Mouse (Mus musculus) spleen, adult 2 months (tissue): ENCODE results near the gene Zfyve1.

Source experiments
- CTCF ChIP-seq: fragments of 200-500 bp; IDR thresholded peaks from 2 replicates; pipeline ENCODE4 v1.5.1; 2011; ENCODE audit warnings: mild to moderate bottlenecking, inconsistent platforms; ENCODE audit not compliant: insufficient read depth, insufficient read length, insufficient replicate concordance; ENCODE audit errors: extremely low read depth
- POLR2A ChIP-seq: fragments of 200-500 bp; IDR thresholded peaks from 2 replicates; pipeline ENCODE4 v1.6.1; 2011; ENCODE audit warnings: low read depth, low read length, inconsistent platforms

GRCm38 (mm10) chr12:83497959-83498358, 99.1 kb downstream of the Zfyve1 start:
- TF ChIP-seq CTCF (no peak), POLR2A (no peak)
